Mouse (Mus musculus): ENCODE results near the gene Sh3d19. TPM values are rescaled to one million over a fixed set of nuclear protein-coding genes. Genes with fewer than 3 reads are reported as not detected.
A peak's percentile ranks its signal among the peaks of the same experiment; 100 is the strongest.
"Not testable (repeated sequence)": the region's sequence is repeated elsewhere in the genome, so short reads cannot be mapped to it uniquely, and the experiment has no call there.

The Sh3d19 gene
- polyA plus RNA-seq, 1 experiment from 2014 or later, result 11.1 TPM

- Histone ChIP-seq H3K9ac (no peak overlapping the region), H3K9me3 (replicated peaks) (no peaks in the 10 kb centered on the region), H3K4me2 (no peak overlapping the region), H3K4me3 (no peak overlapping the region), H3K27me3 (no peaks in the 10 kb centered on the region), H3K4me1 (replicated peaks) (no peaks in the 10 kb centered on the region), H3K36me3 (no peaks in the 10 kb centered on the region), H3K27ac (no peak overlapping the region)
- ATAC-seq (replicated peaks; ENCODE audit: insufficient number of reproducible peaks, insufficient read depth, low FRiP score, low read depth), result no peak
- WGBS, result 84% methylated on average over 10 of the region's 10 CpGs
Observed at GRCm38 (mm10) chr3:85952696-85953283, 18.1 kb upstream of the Sh3d19 start.

GRCm38 (mm10) chr3:85955269-85955668, 15.6 kb upstream of the Sh3d19 start:
- Histone ChIP-seq H3K4me1 (replicated peaks) (no peaks in the 10 kb centered on the region), H3K27ac (no peak overlapping the region), H3K4me3 (no peak overlapping the region), H3K4me2 (no peak overlapping the region), H3K9me3 (replicated peaks) (no peaks in the 10 kb centered on the region), H3K9ac (no peak overlapping the region), H3K36me3 (no peaks in the 10 kb centered on the region), H3K27me3 (no peaks in the 10 kb centered on the region)
- no peak for ATAC-seq (replicated peaks; ENCODE audit: insufficient number of reproducible peaks, insufficient read depth, low FRiP score, low read depth)
- WGBS, result 92% methylated on average over 9 of the region's 9 CpGs

GRCm38 (mm10) chr3:85955704-85956103, 15.2 kb upstream of the Sh3d19 start:
- Histone ChIP-seq H3K27ac (no peak overlapping the region), H3K36me3 (no peaks in the 10 kb centered on the region), H3K9ac (no peak overlapping the region), H3K4me2 (no peak overlapping the region), H3K9me3 (replicated peaks) (no peaks in the 10 kb centered on the region), H3K4me1 (replicated peaks) (no peaks in the 10 kb centered on the region), H3K4me3 (no peak overlapping the region), H3K27me3 (no peaks in the 10 kb centered on the region)
- WGBS, result 86% methylated on average over 5 of the region's 5 CpGs
- ATAC-seq (replicated peaks; ENCODE audit: insufficient number of reproducible peaks, insufficient read depth, low FRiP score, low read depth), result no peak

GRCm38 (mm10) chr3:85959669-85960068, 11.2 kb upstream of the Sh3d19 start:
- ATAC-seq (replicated peaks; ENCODE audit: insufficient number of reproducible peaks, insufficient read depth, low FRiP score, low read depth), result no peak
- H3K27ac ChIP-seq, result no peak overlapping the region
- no peaks in the 10 kb centered on the region for H3K27me3 ChIP-seq
- H3K36me3 ChIP-seq, result no peaks in the 10 kb centered on the region
- peaks cover 5% of the 10 kb centered on the region; the same call in 1 of the 2 replicates for H3K4me1 ChIP-seq (replicated peaks)
- 86% methylated on average over 1 of the region's 1 CpGs for WGBS
- H3K4me2 ChIP-seq, result no peak overlapping the region
- no peak overlapping the region for H3K9ac ChIP-seq
- no peak overlapping the region for H3K4me3 ChIP-seq
- no peaks in the 10 kb centered on the region for H3K9me3 ChIP-seq (replicated peaks)

- Histone ChIP-seq H3K27ac (no peak overlapping the region), H3K36me3 (no peaks in the 10 kb centered on the region), H3K4me3 (no peak overlapping the region), H3K27me3 (no peaks in the 10 kb centered on the region), H3K4me1 (replicated peaks) (peaks cover 5% of the 10 kb centered on the region; the same call in 1 of the 2 replicates), H3K4me2 (no peak overlapping the region), H3K9me3 (replicated peaks) (no peaks in the 10 kb centered on the region), H3K9ac (no peak overlapping the region)
- ATAC-seq (replicated peaks; ENCODE audit: insufficient number of reproducible peaks, insufficient read depth, low FRiP score, low read depth), result no peak
- WGBS, result 23% methylated on average over 5 of the region's 5 CpGs
Observed at GRCm38 (mm10) chr3:85961134-85961533, 9.8 kb upstream of the Sh3d19 start.

GRCm38 (mm10) chr3:85965479-85965878, 5.4 kb upstream of the Sh3d19 start:
- H3K4me1 ChIP-seq (replicated peaks), result peaks cover 11% of the 10 kb centered on the region
- H3K9ac ChIP-seq, result no peak overlapping the region
- no peak overlapping the region for H3K4me3 ChIP-seq
- H3K4me2 ChIP-seq, result no peak overlapping the region
- no peaks in the 10 kb centered on the region for H3K9me3 ChIP-seq (replicated peaks)
- no peaks in the 10 kb centered on the region for H3K36me3 ChIP-seq
- no peak overlapping the region for H3K27ac ChIP-seq
- H3K27me3 ChIP-seq, result no peaks in the 10 kb centered on the region
- ATAC-seq (replicated peaks; ENCODE audit: insufficient number of reproducible peaks, insufficient read depth, low FRiP score, low read depth), result no peak
- 83% methylated on average over 4 of the region's 4 CpGs for WGBS

GRCm38 (mm10) chr3:85969040-85969439, 1.9 kb upstream of the Sh3d19 start:
- ATAC-seq (replicated peaks; ENCODE audit: insufficient number of reproducible peaks, insufficient read depth, low FRiP score, low read depth), result no peak
- WGBS, result 88% methylated on average over 8 of the region's 8 CpGs
- Histone ChIP-seq H3K4me1 (replicated peaks) (peaks cover 15% of the 10 kb centered on the region), H3K27ac (no peak overlapping the region), H3K4me2 (no peak overlapping the region), H3K9ac (no peak overlapping the region), H3K9me3 (replicated peaks) (no peaks in the 10 kb centered on the region), H3K36me3 (no peaks in the 10 kb centered on the region), H3K4me3 (no peak overlapping the region), H3K27me3 (no peaks in the 10 kb centered on the region)

- peak overlapping the region; percentile 93 for H3K4me2 ChIP-seq
- no peaks in the 10 kb centered on the region for H3K36me3 ChIP-seq
- no peaks in the 10 kb centered on the region for H3K27me3 ChIP-seq
- H3K4me1 ChIP-seq (replicated peaks), result peaks cover 15% of the 10 kb centered on the region
- ATAC-seq (replicated peaks; ENCODE audit: insufficient number of reproducible peaks, insufficient read depth, low FRiP score, low read depth), result no peak
- no peaks in the 10 kb centered on the region for H3K9me3 ChIP-seq (replicated peaks)
- peak overlapping the region; percentile 95 for H3K4me3 ChIP-seq
- H3K9ac ChIP-seq, result peak overlapping the region; percentile 90
- 3% methylated on average over 13 of the region's 13 CpGs for WGBS
- H3K27ac ChIP-seq, result 0 out of 2 replicates have a peak overlapping the region, but pooled peaks have one; percentile 73
Observed at GRCm38 (mm10) chr3:85971599-85971975, 678 bp downstream of the Sh3d19 start.

GRCm38 (mm10) chr3:85973376-85974140, 2.6 kb downstream of the Sh3d19 start:
- Histone ChIP-seq H3K36me3 (no peaks in the 10 kb centered on the region), H3K4me3 (no peak overlapping the region), H3K27ac (no peak overlapping the region), H3K4me2 (no peak overlapping the region), H3K9me3 (replicated peaks) (no peaks in the 10 kb centered on the region), H3K4me1 (replicated peaks) (peaks cover 15% of the 10 kb centered on the region), H3K27me3 (no peaks in the 10 kb centered on the region), H3K9ac (no peak overlapping the region)
- 88% methylated on average over 10 of the region's 10 CpGs for WGBS
- ATAC-seq (replicated peaks; ENCODE audit: insufficient number of reproducible peaks, insufficient read depth, low FRiP score, low read depth), result no peak

GRCm38 (mm10) chr3:85974451-85974850, 3.5 kb downstream of the Sh3d19 start:
- no peaks in the 10 kb centered on the region for H3K27me3 ChIP-seq
- no peaks in the 10 kb centered on the region for H3K36me3 ChIP-seq
- no peak for ATAC-seq (replicated peaks; ENCODE audit: insufficient number of reproducible peaks, insufficient read depth, low FRiP score, low read depth)
- H3K4me1 ChIP-seq (replicated peaks), result peaks cover 15% of the 10 kb centered on the region
- no peak overlapping the region for H3K4me3 ChIP-seq
- H3K27ac ChIP-seq, result no peak overlapping the region
- 82% methylated on average over 4 of the region's 4 CpGs for WGBS
- H3K4me2 ChIP-seq, result no peak overlapping the region
- H3K9me3 ChIP-seq (replicated peaks), result no peaks in the 10 kb centered on the region
- H3K9ac ChIP-seq, result no peak overlapping the region

GRCm38 (mm10) chr3:85980036-85980435, 9.1 kb downstream of the Sh3d19 start:
- WGBS, result 62% methylated on average over 4 of the region's 4 CpGs
- Histone ChIP-seq H3K36me3 (no peaks in the 10 kb centered on the region), H3K9ac (no peak overlapping the region), H3K27ac (no peak overlapping the region), H3K4me1 (replicated peaks) (0 out of 2 replicates have a peak, but pooled peaks cover 6% of the 10 kb centered on the region), H3K4me3 (no peak overlapping the region), H3K27me3 (no peaks in the 10 kb centered on the region), H3K4me2 (no peak overlapping the region), H3K9me3 (replicated peaks) (no peaks in the 10 kb centered on the region)
- ATAC-seq (replicated peaks; ENCODE audit: insufficient number of reproducible peaks, insufficient read depth, low FRiP score, low read depth), result no peak

- H3K27me3 ChIP-seq; H3K4me2 ChIP-seq; H3K9me3 ChIP-seq (replicated peaks); H3K36me3 ChIP-seq; ATAC-seq (replicated peaks; ENCODE audit: insufficient number of reproducible peaks, insufficient read depth, low FRiP score, low read depth); H3K27ac ChIP-seq; H3K4me3 ChIP-seq; H3K9ac ChIP-seq; H3K4me1 ChIP-seq (replicated peaks): not testable (repeated sequence)
- 78% methylated on average over 3 of the region's 3 CpGs for WGBS
Observed at GRCm38 (mm10) chr3:85981761-85982160, 10.9 kb downstream of the Sh3d19 start.

Data from heart, embryonic 15.5 days (tissue).